Mouse (Mus musculus): Measurements from ENCODE around the gene Gm3880. TPM values are rescaled to one million over a fixed set of nuclear protein-coding genes. Genes with fewer than 3 reads are reported as not detected.
"Not testable (repeated sequence)": the region's sequence is repeated elsewhere in the genome, so short reads cannot be mapped to it uniquely, and the experiment has no call there.

Gm3880 gene
- not detected in 2 replicates for polyA plus RNA-seq (2015; fragmentation: Nextera tagmentation; extraction: Ambion mirVana)

DNA sequence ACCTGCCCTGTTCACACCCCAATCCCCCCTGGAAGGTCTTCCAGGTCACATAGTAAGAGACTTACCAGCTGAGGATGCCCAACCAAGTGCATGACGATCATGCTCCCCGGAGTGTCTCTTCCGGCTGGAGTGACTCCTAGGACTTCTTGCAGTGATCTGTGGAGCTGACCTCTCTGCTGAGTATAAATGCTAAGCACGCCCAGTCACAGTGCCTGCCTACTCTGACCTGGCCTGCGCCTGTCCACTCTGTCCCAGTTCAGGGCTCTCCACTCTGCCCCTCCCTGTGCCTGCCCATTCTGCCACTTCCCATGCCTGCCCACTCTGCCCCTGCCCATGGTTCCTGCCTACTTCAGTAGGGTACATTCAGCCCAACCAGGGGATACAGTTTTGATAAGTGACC lies at the start of gene Gm3880:
Gm3880 (minus strand) TSS at position 101 of the 400 bp plus-strand sequence.
- not testable (repeated sequence) for H3K36me3 ChIP-seq; H3K9me3 ChIP-seq (replicated peaks); ATAC-seq (ENCODE audit: low read depth); H3K27ac ChIP-seq; H3K4me2 ChIP-seq; H3K4me3 ChIP-seq (replicated peaks); H3K4me1 ChIP-seq (replicated peaks); H3K27me3 ChIP-seq; DNase-seq; H3K9ac ChIP-seq
- 75% methylated on average over 5 of the region's 5 CpGs for WGBS (ENCODE audit: insufficient replicate concordance)

DNA sequence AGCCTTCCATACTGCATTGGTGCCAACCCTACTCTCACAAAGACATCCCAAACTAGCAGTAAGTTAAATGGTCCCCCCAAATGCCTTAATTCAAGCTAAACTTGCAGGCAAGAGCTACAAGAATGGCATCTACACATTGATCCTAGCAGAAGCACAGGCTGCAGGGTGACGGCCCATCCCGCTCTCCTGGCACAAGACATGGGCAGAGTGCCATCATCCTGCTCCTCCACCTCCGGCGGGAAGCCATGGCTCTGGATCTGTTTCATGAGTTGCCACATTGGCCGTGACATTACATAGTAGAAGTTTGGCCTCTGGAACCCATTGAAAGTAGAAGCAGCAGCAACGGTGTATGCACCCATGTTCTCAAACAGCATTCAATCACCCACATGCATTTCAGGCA lies 37.5 kb upstream of the Gm3880 start:
- not testable (repeated sequence) for DNase-seq; H3K9ac ChIP-seq; H3K9me3 ChIP-seq (replicated peaks); H3K4me3 ChIP-seq (replicated peaks); H3K36me3 ChIP-seq; H3K4me1 ChIP-seq (replicated peaks); ATAC-seq (ENCODE audit: low read depth); H3K27me3 ChIP-seq; H3K27ac ChIP-seq; H3K4me2 ChIP-seq
- WGBS (ENCODE audit: insufficient replicate concordance), result 71% methylated on average over 6 of the region's 6 CpGs

- H3K4me2 ChIP-seq, DNase-seq: not testable (repeated sequence)
- 67% methylated on average over 9 of the region's 10 CpGs for WGBS (ENCODE audit: insufficient replicate concordance)
These were observed 20.8 kb upstream of the Gm3880 start, which contains the start of the genes Gm9112 and Dmrtc1b for GRCm38 (mm10) chrX:102707535-102707934. Gm9112 (minus strand) TSS chrX:102707635. Dmrtc1b (plus strand) TSS chrX:102707865.

DNA sequence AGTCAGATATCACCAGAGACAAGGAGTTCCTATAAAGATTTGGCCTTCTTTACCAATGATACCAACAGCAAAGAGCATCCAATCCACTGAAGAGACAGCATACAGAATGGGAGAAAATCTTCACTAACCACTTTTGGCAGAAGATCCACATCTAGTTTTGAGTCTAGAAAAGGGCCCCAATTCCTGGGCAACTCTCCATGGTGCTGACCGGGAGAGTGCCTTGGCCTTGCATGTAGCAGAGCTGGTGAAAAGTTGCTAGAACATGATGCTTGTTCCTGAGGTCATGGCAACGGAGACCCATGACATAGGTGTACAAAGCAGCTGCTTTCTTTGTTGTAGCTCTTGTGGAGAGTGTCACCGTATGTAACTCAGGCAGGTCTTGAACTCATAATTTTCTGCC lies 13.9 kb upstream of the Gm3880 start:
- not testable (repeated sequence) for H3K9me3 ChIP-seq (replicated peaks); DNase-seq; H3K4me2 ChIP-seq; H3K9ac ChIP-seq; H3K36me3 ChIP-seq; H3K27ac ChIP-seq; H3K27me3 ChIP-seq; H3K4me1 ChIP-seq (replicated peaks); H3K4me3 ChIP-seq (replicated peaks); ATAC-seq (ENCODE audit: low read depth)
- 52% methylated on average over 3 of the region's 3 CpGs for WGBS (ENCODE audit: insufficient replicate concordance)

More at GRCm38 (mm10) chrX:102707535-102707934, 20.8 kb upstream of the Gm3880 start, which contains the start of the genes Gm9112 and Dmrtc1b:
- H3K27me3 ChIP-seq; H3K4me3 ChIP-seq (replicated peaks); ATAC-seq (ENCODE audit: low read depth); H3K27ac ChIP-seq; H3K36me3 ChIP-seq; H3K9me3 ChIP-seq (replicated peaks); H3K9ac ChIP-seq; H3K4me1 ChIP-seq (replicated peaks): not testable (repeated sequence)

DNA sequence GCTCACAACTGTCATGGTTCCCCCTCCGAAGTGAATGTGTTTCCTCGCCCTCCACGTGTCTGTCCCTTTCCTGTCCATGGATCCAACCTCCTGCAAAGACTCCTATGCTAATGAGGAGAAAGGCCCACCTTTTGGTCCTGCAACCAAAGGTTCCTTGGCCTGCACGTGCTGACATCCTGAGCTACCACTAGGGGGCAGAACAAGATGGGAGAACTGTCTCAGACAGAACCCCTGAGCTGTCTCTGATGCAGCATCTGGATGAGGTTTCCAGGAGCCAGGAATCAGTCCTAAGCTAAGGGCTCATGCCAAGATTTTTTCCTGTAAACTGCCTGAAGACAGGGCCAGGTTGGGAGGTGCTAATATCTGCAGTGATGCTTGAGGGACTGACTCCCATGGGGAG lies 2.5 kb upstream of the Gm3880 start:
- not testable (repeated sequence) for H3K4me2 ChIP-seq

DNA sequence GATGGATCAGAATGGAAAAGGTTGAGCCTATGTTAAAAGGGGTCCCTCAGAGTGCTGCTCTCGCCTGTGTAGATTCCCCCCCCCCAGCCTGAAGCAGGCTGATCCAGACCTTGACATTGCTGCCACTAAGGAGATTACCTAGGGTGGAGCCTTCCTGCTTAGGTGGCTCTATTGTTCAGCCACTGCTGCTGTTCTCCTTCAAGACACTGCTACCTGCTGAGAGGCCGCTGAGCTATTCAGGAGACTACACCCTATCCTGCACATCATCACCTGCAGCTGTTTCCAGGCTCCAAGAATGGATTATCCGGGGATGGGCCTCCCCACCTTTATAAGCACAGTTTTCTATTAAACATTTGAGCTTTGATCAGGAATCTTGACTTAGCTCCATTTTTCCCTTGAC lies 2.1 kb downstream of the Gm3880 start:
- H3K27ac ChIP-seq; DNase-seq; H3K4me3 ChIP-seq (replicated peaks); H3K27me3 ChIP-seq; H3K9me3 ChIP-seq (replicated peaks); H3K36me3 ChIP-seq; H3K4me1 ChIP-seq (replicated peaks); H3K4me2 ChIP-seq; H3K9ac ChIP-seq; ATAC-seq (ENCODE audit: low read depth): not testable (repeated sequence)
- 41% methylated on average over 3 of the region's 3 CpGs for WGBS (ENCODE audit: insufficient replicate concordance)

More for the DNA sequence above, 2.5 kb upstream of the Gm3880 start:
- not testable (repeated sequence) for H3K27ac ChIP-seq; H3K9me3 ChIP-seq (replicated peaks); H3K36me3 ChIP-seq; ATAC-seq (ENCODE audit: low read depth); H3K27me3 ChIP-seq; H3K4me1 ChIP-seq (replicated peaks); H3K9ac ChIP-seq; H3K4me3 ChIP-seq (replicated peaks); DNase-seq
- WGBS (ENCODE audit: insufficient replicate concordance), result 18% methylated on average over 4 of the region's 4 CpGs

GRCm38 (mm10) chrX:102666641-102667040 lies 20.1 kb downstream of the Gm3880 start:
- no peaks in the 10 kb centered on the region for H3K27me3 ChIP-seq
- H3K36me3 ChIP-seq, result no peaks in the 10 kb centered on the region
- DNase-seq (no peak), ATAC-seq (ENCODE audit: low read depth) (no peak)
- H3K4me2 ChIP-seq, result no peak overlapping the region
- H3K4me3 ChIP-seq (replicated peaks), result no peak overlapping the region
- no peak overlapping the region for H3K27ac ChIP-seq
- no peaks in the 10 kb centered on the region for H3K4me1 ChIP-seq (replicated peaks)
- H3K9me3 ChIP-seq (replicated peaks), result no peaks in the 10 kb centered on the region
- 45% methylated on average over 2 of the region's 2 CpGs for WGBS (ENCODE audit: insufficient replicate concordance)
- no peak overlapping the region for H3K9ac ChIP-seq

GRCm38 (mm10) chrX:102660712-102661111 lies 26.1 kb downstream of the Gm3880 start:
- 8% methylated on average over 3 of the region's 3 CpGs for WGBS (ENCODE audit: insufficient replicate concordance)
- ATAC-seq (ENCODE audit: low read depth), result no peak

DNA sequence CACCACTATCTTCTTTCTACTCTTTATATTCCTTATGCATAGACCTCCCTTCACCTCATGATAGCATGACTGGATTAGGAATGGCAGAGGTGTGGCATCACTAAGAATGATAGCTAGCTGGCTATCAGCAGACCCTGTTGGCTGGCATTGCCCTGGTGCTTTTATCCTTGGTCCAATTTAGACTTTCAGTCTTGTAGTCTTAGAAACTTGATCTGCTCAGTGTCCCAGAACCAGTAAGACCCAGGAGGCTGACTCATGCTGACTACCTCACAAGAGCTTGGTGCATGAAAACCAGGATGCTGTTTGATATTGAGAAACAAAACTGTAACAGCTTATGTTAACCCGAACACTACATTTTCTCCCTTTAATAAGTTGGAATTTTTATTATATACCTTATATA lies 41.1 kb downstream of the Gm3880 start:
- 61% methylated on average over 1 of the region's 1 CpGs for WGBS (ENCODE audit: insufficient replicate concordance)

More at GRCm38 (mm10) chrX:102660712-102661111, 26.1 kb downstream of the Gm3880 start:
- no peak overlapping the region for H3K27ac ChIP-seq
- DNase-seq, result no peak
- H3K4me3 ChIP-seq (replicated peaks), result no peak overlapping the region
- H3K4me2 ChIP-seq, result no peak overlapping the region
- H3K9me3 ChIP-seq (replicated peaks), result no peaks in the 10 kb centered on the region
- H3K9ac ChIP-seq, result no peak overlapping the region
- no peaks in the 10 kb centered on the region for H3K4me1 ChIP-seq (replicated peaks)
- H3K36me3 ChIP-seq, result no peaks in the 10 kb centered on the region
- no peaks in the 10 kb centered on the region for H3K27me3 ChIP-seq

GRCm38 (mm10) chrX:102645146-102645545 lies 41.6 kb downstream of the Gm3880 start:
- peaks cover 26% of the 10 kb centered on the region for H3K27me3 ChIP-seq
- no peak overlapping the region for H3K9ac ChIP-seq
- no peak for DNase-seq
- H3K4me1 ChIP-seq (replicated peaks), result no peaks in the 10 kb centered on the region
- no peak overlapping the region; the same call in 1 of the 2 replicates for H3K4me3 ChIP-seq (replicated peaks)
- no peaks in the 10 kb centered on the region for H3K36me3 ChIP-seq
- no peak for ATAC-seq (ENCODE audit: low read depth)
- H3K4me2 ChIP-seq, result peak overlapping the region; percentile 67
- 54% methylated on average over 6 of the region's 6 CpGs for WGBS (ENCODE audit: insufficient replicate concordance)
- no peaks in the 10 kb centered on the region for H3K9me3 ChIP-seq (replicated peaks)
- H3K27ac ChIP-seq, result no peak overlapping the region

More for the DNA sequence above, 41.1 kb downstream of the Gm3880 start:
- no peaks in the 10 kb centered on the region for H3K4me1 ChIP-seq (replicated peaks)
- no peak overlapping the region for H3K9ac ChIP-seq
- no peaks in the 10 kb centered on the region for H3K9me3 ChIP-seq (replicated peaks)
- no peak for DNase-seq
- H3K36me3 ChIP-seq, result no peaks in the 10 kb centered on the region
- H3K27me3 ChIP-seq, result peaks cover 26% of the 10 kb centered on the region
- no peak overlapping the region for H3K4me2 ChIP-seq
- no peak for ATAC-seq (ENCODE audit: low read depth)
- H3K27ac ChIP-seq, result no peak overlapping the region
- no peak overlapping the region for H3K4me3 ChIP-seq (replicated peaks)

GRCm38 (mm10) chrX:102644573-102644951 lies 42.2 kb downstream of the Gm3880 start:
- ATAC-seq (ENCODE audit: low read depth), result no peak
- Histone ChIP-seq H3K4me1 (replicated peaks) (no peaks in the 10 kb centered on the region), H3K4me2 (peak overlapping the region; percentile 67), H3K9ac (peak overlapping the region; percentile 53; the same call in 1 of the 2 replicates), H3K36me3 (no peaks in the 10 kb centered on the region), H3K27me3 (peaks cover 26% of the 10 kb centered on the region), H3K9me3 (replicated peaks) (no peaks in the 10 kb centered on the region), H3K27ac (no peak overlapping the region), H3K4me3 (replicated peaks) (peak overlapping the region; percentile 59)
- 13% methylated on average over 8 of the region's 8 CpGs for WGBS (ENCODE audit: insufficient replicate concordance)
- no peak for DNase-seq

DNA sequence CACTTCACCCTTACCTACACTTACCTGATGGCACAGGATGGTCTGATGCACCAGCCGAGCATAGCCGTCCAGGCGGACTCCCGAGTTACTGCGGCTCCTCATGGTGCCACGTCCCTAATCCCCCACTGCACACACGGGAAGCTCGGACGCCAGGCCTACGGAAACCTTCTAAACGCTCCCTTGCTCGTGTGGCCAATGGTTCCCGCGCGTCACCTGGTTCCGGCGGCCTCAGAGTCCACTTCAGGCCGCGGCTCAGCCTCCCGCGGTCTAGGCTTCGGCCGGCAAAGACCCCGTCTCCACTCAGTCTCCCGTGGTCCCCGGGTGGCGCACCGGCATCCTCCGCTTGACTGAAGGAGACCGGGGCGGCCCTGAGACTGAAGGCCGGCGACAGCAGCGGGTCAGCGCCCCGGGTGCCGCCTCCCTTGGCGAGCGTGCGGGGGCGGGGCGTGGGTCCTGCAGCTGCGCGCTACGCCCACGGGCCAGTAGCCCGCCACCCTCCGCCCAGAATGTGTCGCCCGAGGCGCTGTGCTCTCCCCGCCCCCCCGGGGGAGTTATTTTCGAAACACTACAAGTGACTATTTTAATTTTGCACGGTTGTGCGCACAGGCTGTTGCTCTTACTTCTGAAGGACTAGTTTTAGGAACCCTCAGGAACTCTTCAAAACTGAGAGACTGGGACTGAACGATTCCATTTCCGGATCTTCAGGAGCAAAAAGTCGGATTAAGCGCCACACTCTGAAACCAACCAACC lies 42.8 kb downstream of the Gm3880 start, which contains the start of gene Phka1:
Phka1 (minus strand) TSS at position 424 of the 750 bp plus-strand sequence.
- H3K36me3 ChIP-seq, result no peaks in the 10 kb centered on the region
- H3K27ac ChIP-seq, result no peak within 1 kb of the TSS
- H3K9me3 ChIP-seq (replicated peaks), result no peaks in the 10 kb centered on the region
- peaks cover 26% of the 10 kb centered on the region for H3K27me3 ChIP-seq
- DNase-seq, result peak; percentile 53
- peak; percentile 84 for ATAC-seq (ENCODE audit: low read depth)
- WGBS (ENCODE audit: insufficient replicate concordance), result 19% methylated on average over 60 of the region's 60 CpGs
- peak within 1 kb of the TSS; percentile 59 for H3K4me3 ChIP-seq (replicated peaks)
- H3K4me1 ChIP-seq (replicated peaks), result no peaks in the 10 kb centered on the region
- peak within 1 kb of the TSS; percentile 53 for H3K9ac ChIP-seq
- peak within 1 kb of the TSS; percentile 67 for H3K4me2 ChIP-seq
